Mouse (Mus musculus): ENCODE measurements around the gene Fam114a2. TPM values are rescaled to one million over a fixed set of nuclear protein-coding genes. Genes with fewer than 3 reads are reported as not detected.

Fam114a2 gene
- polyA plus RNA-seq, 1 experiment from 2014 or later: 47.9 TPM

DNA sequence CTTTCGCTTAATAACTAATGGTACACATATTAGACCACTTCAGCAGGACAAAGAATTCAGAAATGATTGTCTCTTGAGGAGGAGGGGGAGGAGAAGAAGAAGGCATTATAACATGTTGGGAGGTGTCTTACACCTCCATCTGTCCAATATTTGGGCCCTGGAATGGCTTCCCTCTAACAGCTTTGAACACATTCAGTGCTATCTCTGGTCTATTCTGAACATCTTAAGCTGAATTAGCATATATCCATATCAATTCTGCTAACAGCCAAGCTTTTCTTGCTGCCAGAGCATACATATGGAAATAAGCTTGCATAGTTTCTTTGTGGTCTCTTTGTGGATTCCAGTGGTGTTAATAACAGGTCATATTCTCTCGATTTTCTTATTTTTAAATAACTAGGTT is 22.3 kb upstream of the Fam114a2 start:
- 91% methylated on average over 2 of the region's 2 CpGs for WGBS
- Histone ChIP-seq H3K9ac (ENCODE audit: low read depth, low read length) (no peak overlapping the region), H3K4me1 (ENCODE audit: control insufficient read depth, insufficient read depth, low read length) (no peaks in the 10 kb centered on the region), H3K4me3 (ENCODE audit: low read length) (no peak overlapping the region), H3K9me3 (ENCODE audit: control insufficient read depth, low read length) (no peaks in the 10 kb centered on the region), H3K27me3 (ENCODE audit: control insufficient read depth, insufficient read depth, low read length) (no peaks in the 10 kb centered on the region), H3K36me3 (ENCODE audit: control insufficient read depth, insufficient read depth, low read length) (no peaks in the 10 kb centered on the region), H3K4me2 (replicated peaks; ENCODE audit: low read depth, low read length) (no peak overlapping the region), H3K27ac (ENCODE audit: low read depth, low read length) (no peak overlapping the region)
- ATAC-seq (ENCODE audit: low FRiP score, low TSS enrichment): no peak

DNA sequence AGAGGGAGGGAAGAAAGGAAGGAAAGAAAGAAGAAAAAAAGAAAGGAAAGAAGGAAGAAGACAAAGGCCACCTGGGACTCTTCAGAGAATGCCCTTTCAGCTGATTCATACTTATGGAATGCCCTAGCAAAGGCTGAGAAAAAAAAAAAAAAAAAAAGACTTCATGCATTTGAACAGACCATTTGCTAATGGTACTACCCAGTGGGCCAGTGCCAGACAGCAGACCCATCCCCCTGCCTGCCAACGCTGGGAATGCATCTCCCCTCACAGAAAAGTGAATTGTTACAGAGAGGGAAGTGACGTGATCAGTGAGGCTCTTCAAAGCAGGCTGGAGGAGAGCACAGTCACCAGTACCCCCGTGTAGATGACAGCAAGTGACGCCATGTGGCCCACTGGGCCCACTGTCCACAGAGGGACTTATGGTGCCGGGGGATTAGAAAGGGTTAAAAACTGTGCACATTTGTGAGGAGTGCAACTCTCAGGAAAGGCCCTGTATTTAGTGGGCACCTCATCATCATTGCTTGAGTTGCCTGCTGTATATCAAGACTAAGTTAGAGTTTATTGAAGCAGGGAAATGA is 21.5 kb upstream of the Fam114a2 start:
- 82% methylated on average over 5 of the region's 5 CpGs for WGBS
- H3K4me1 ChIP-seq (ENCODE audit: control insufficient read depth, insufficient read depth, low read length): no peaks in the 10 kb centered on the region
- H3K27me3 ChIP-seq (ENCODE audit: control insufficient read depth, insufficient read depth, low read length): no peaks in the 10 kb centered on the region
- no peak overlapping the region for H3K4me2 ChIP-seq (replicated peaks; ENCODE audit: low read depth, low read length)
- ATAC-seq (ENCODE audit: low FRiP score, low TSS enrichment): no peak
- H3K36me3 ChIP-seq (ENCODE audit: control insufficient read depth, insufficient read depth, low read length): no peaks in the 10 kb centered on the region
- H3K9me3 ChIP-seq (ENCODE audit: control insufficient read depth, low read length): no peaks in the 10 kb centered on the region
- no peak overlapping the region for H3K4me3 ChIP-seq (ENCODE audit: low read length)
- H3K9ac ChIP-seq (ENCODE audit: low read depth, low read length): no peak overlapping the region
- H3K27ac ChIP-seq (ENCODE audit: low read depth, low read length): no peak overlapping the region

DNA sequence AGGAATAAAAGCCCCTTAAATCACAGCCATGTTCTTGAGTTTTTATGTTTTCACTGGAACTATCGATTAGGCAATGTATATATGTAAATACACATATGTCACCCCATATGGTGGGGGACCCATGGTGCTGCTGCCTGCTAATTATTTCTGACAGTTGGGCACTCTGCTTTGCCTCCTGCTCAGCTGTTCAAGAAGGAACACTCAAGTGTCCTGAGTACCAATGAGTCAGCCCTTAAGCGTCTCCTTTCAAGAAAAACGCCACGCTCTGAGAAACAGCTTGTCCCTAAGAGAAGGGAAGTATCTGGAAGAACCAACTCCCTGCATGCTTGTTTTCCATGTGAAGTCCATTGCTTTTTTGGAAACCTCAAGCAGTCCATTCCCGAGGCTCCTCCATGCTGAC is 17.5 kb upstream of the Fam114a2 start:
- no peak for ATAC-seq (ENCODE audit: low FRiP score, low TSS enrichment)
- no peaks in the 10 kb centered on the region for H3K27me3 ChIP-seq (ENCODE audit: control insufficient read depth, insufficient read depth, low read length)
- no peak overlapping the region for H3K9ac ChIP-seq (ENCODE audit: low read depth, low read length)
- H3K4me2 ChIP-seq (replicated peaks; ENCODE audit: low read depth, low read length): no peak overlapping the region
- H3K36me3 ChIP-seq (ENCODE audit: control insufficient read depth, insufficient read depth, low read length): peaks cover 13% of the 10 kb centered on the region
- WGBS: 95% methylated on average over 5 of the region's 5 CpGs
- H3K4me3 ChIP-seq (ENCODE audit: low read length): no peak overlapping the region
- H3K4me1 ChIP-seq (ENCODE audit: control insufficient read depth, insufficient read depth, low read length): 0 out of 2 replicates have a peak, but pooled peaks cover 7% of the 10 kb centered on the region
- no peak overlapping the region for H3K27ac ChIP-seq (ENCODE audit: low read depth, low read length)
- H3K9me3 ChIP-seq (ENCODE audit: control insufficient read depth, low read length): no peaks in the 10 kb centered on the region

DNA sequence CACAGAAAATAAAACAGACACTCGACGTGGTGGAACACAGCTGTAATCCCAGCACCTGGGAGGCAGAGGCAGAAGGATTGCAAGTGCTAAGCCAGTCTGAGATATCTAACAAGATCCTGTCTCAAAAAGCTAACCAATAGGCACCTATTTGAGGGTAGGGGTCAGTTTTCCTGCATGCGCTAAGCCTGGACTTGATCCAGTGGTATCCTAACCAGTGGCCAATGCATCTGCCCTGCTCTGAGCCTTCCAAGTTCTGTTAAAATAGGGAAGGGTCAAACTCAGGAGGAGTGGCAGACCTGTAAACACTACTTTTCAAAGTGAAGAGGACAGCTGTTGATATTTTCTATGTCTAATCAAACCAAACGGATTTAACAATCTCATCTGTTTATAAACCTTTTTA is 13.9 kb upstream of the Fam114a2 start:
- Histone ChIP-seq H3K9ac (ENCODE audit: low read depth, low read length) (no peak overlapping the region), H3K4me2 (replicated peaks; ENCODE audit: low read depth, low read length) (no peak overlapping the region), H3K4me1 (ENCODE audit: control insufficient read depth, insufficient read depth, low read length) (0 out of 2 replicates have a peak, but pooled peaks cover 7% of the 10 kb centered on the region), H3K27me3 (ENCODE audit: control insufficient read depth, insufficient read depth, low read length) (no peaks in the 10 kb centered on the region), H3K27ac (ENCODE audit: low read depth, low read length) (no peak overlapping the region), H3K36me3 (ENCODE audit: control insufficient read depth, insufficient read depth, low read length) (peaks cover 34% of the 10 kb centered on the region), H3K4me3 (ENCODE audit: low read length) (no peak overlapping the region), H3K9me3 (ENCODE audit: control insufficient read depth, low read length) (no peaks in the 10 kb centered on the region)
- 91% methylated on average over 4 of the region's 4 CpGs for WGBS
- no peak for ATAC-seq (ENCODE audit: low FRiP score, low TSS enrichment)

DNA sequence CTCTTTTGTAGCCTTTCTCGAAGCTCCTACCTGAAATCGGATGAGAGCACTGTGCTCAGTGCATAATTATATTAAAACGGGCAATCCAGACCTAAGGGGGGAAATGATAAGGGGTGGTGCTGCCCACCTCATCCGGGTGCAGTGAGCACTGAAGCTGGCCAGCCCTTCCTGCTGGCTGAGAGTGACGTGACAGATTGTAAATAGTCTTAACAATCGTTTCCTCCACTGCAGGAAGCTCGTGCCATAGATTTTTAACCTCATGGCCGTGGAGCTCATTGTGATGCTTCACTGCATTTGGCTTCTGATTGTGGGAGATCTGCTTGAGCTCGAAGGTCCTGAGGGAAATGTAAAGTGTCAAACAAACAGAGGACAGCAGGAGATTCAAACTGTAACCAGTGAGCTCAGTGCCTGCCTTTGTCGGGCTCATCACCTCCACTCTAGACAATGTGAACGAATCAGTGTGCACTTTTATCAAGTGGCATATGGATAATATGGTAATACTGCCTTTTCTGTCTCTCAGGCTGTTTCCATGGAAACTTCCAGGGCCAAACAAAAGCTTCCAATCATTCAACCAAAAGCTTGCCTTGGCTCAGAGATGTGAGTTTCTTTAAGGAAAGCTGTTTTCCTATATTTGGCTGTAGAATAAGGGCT is 13.0 kb upstream of the Fam114a2 start:
- ATAC-seq (ENCODE audit: low FRiP score, low TSS enrichment): no peak
- WGBS: 38% methylated on average over 11 of the region's 11 CpGs
- Histone ChIP-seq H3K9ac (ENCODE audit: low read depth, low read length) (no peak overlapping the region), H3K27ac (ENCODE audit: low read depth, low read length) (peak overlapping the region; percentile 51; the same call in 1 of the 2 replicates), H3K4me2 (replicated peaks; ENCODE audit: low read depth, low read length) (no peak overlapping the region), H3K4me3 (ENCODE audit: low read length) (no peak overlapping the region), H3K9me3 (ENCODE audit: control insufficient read depth, low read length) (no peaks in the 10 kb centered on the region), H3K4me1 (ENCODE audit: control insufficient read depth, insufficient read depth, low read length) (0 out of 2 replicates have a peak, but pooled peaks cover 7% of the 10 kb centered on the region), H3K27me3 (ENCODE audit: control insufficient read depth, insufficient read depth, low read length) (no peaks in the 10 kb centered on the region), H3K36me3 (ENCODE audit: control insufficient read depth, insufficient read depth, low read length) (peaks cover 34% of the 10 kb centered on the region)

DNA sequence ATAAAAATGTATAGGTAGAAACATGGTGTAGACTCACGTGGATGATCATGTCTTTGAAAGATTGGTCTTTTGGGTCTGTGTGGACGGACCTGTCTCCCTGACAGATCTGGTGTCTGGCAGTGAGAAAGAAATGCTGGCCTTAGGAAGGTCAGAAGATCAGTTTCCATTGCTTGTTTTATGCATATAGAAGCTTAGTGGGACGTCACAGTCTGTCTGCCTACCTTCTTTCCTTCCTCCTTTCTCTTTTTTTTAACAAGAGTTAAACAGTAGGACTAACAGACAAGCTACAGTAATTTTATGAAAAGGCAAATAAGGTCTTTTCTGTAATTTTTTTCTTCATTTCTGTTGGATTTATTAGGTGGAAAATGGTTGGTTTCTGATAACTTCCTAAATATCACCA is 10.7 kb upstream of the Fam114a2 start:
- Histone ChIP-seq H3K4me3 (ENCODE audit: low read length) (no peak overlapping the region), H3K4me2 (replicated peaks; ENCODE audit: low read depth, low read length) (no peak overlapping the region), H3K36me3 (ENCODE audit: control insufficient read depth, insufficient read depth, low read length) (peaks cover 34% of the 10 kb centered on the region), H3K9ac (ENCODE audit: low read depth, low read length) (no peak overlapping the region), H3K4me1 (ENCODE audit: control insufficient read depth, insufficient read depth, low read length) (0 out of 2 replicates have a peak, but pooled peaks cover 9% of the 10 kb centered on the region), H3K27ac (ENCODE audit: low read depth, low read length) (no peak overlapping the region), H3K9me3 (ENCODE audit: control insufficient read depth, low read length) (no peaks in the 10 kb centered on the region), H3K27me3 (ENCODE audit: control insufficient read depth, insufficient read depth, low read length) (no peaks in the 10 kb centered on the region)
- no peak for ATAC-seq (ENCODE audit: low FRiP score, low TSS enrichment)
- WGBS: 84% methylated on average over 3 of the region's 3 CpGs

DNA sequence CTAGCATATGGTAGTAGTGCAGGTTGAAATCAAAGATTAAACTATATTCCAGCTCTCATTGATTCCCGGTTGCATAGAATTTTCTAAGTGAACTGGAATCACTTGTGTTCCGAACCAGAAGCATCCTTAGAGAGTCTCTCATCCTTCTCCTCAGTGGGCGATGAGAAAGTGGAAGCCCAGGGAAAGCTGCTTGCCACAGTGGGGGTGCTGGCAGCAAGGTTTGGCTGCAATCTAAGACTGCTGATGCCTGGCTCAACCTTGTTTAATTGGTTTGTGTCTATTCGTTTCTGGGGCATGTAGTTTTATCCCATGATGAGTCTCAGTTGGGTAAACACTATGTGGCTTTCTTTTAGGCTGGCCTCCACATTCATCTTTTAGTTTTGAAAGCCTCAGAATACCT is 9.1 kb upstream of the Fam114a2 start:
- 91% methylated on average over 4 of the region's 4 CpGs for WGBS
- H3K4me2 ChIP-seq (replicated peaks; ENCODE audit: low read depth, low read length): no peak overlapping the region
- no peaks in the 10 kb centered on the region for H3K27me3 ChIP-seq (ENCODE audit: control insufficient read depth, insufficient read depth, low read length)
- no peak overlapping the region for H3K27ac ChIP-seq (ENCODE audit: low read depth, low read length)
- 0 out of 2 replicates have a peak, but pooled peaks cover 9% of the 10 kb centered on the region for H3K4me1 ChIP-seq (ENCODE audit: control insufficient read depth, insufficient read depth, low read length)
- H3K9me3 ChIP-seq (ENCODE audit: control insufficient read depth, low read length): no peaks in the 10 kb centered on the region
- H3K9ac ChIP-seq (ENCODE audit: low read depth, low read length): no peak overlapping the region
- no peak overlapping the region for H3K4me3 ChIP-seq (ENCODE audit: low read length)
- H3K36me3 ChIP-seq (ENCODE audit: control insufficient read depth, insufficient read depth, low read length): peaks cover 29% of the 10 kb centered on the region
- no peak for ATAC-seq (ENCODE audit: low FRiP score, low TSS enrichment)

DNA sequence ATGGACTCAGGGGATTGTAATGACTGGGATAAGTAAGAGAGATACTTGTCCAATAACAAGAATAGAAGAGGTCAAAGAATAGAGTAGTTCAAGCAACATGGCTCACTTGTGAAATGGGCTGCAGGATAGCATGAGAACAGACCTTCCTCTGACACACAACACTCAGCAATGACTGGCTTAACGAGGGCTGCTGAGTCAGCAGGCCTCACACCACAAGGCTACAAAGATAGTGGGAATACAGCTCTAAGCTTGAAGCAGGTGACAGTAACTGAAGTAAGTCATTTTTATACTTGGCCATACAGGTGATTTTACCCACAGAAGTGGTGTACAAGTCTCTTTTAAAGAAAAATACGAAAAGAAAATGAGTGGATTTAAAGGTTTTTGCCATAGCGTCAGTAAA is 7.5 kb upstream of the Fam114a2 start:
- Histone ChIP-seq H3K9me3 (ENCODE audit: control insufficient read depth, low read length) (no peaks in the 10 kb centered on the region), H3K9ac (ENCODE audit: low read depth, low read length) (no peak overlapping the region), H3K4me2 (replicated peaks; ENCODE audit: low read depth, low read length) (no peak overlapping the region), H3K4me1 (ENCODE audit: control insufficient read depth, insufficient read depth, low read length) (0 out of 2 replicates have a peak, but pooled peaks cover 3% of the 10 kb centered on the region), H3K27ac (ENCODE audit: low read depth, low read length) (no peak overlapping the region), H3K36me3 (ENCODE audit: control insufficient read depth, insufficient read depth, low read length) (peaks cover 21% of the 10 kb centered on the region), H3K27me3 (ENCODE audit: control insufficient read depth, insufficient read depth, low read length) (no peaks in the 10 kb centered on the region), H3K4me3 (ENCODE audit: low read length) (no peak overlapping the region)
- WGBS: 76% methylated on average over 3 of the region's 3 CpGs
- no peak for ATAC-seq (ENCODE audit: low FRiP score, low TSS enrichment)

DNA sequence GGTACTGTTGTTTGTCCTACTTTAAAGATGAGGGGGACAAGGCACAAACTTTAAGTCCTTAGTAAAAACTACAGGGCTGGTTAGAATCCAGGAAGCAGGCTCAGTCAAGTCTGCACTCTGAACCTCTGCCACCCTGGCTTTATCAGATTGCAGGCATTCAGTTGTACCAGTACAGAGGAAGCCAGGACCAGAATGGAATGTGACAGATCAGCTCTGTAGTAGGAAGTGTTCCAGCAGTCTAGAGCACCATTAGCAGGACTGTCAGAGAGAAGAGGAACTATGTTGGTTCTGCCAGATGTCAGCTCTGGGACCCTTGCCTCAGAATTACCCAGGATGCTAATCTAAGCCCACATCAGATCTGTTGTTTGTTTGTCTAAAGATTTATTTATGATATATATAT is 6.2 kb upstream of the Fam114a2 start:
- H3K36me3 ChIP-seq (ENCODE audit: control insufficient read depth, insufficient read depth, low read length): peaks cover 13% of the 10 kb centered on the region
- H3K9me3 ChIP-seq (ENCODE audit: control insufficient read depth, low read length): no peaks in the 10 kb centered on the region
- H3K4me1 ChIP-seq (ENCODE audit: control insufficient read depth, insufficient read depth, low read length): 0 out of 2 replicates have a peak, but pooled peaks cover 3% of the 10 kb centered on the region
- no peak for ATAC-seq (ENCODE audit: low FRiP score, low TSS enrichment)
- H3K9ac ChIP-seq (ENCODE audit: low read depth, low read length): no peak overlapping the region
- no peaks in the 10 kb centered on the region for H3K27me3 ChIP-seq (ENCODE audit: control insufficient read depth, insufficient read depth, low read length)
- H3K27ac ChIP-seq (ENCODE audit: low read depth, low read length): no peak overlapping the region
- no peak overlapping the region for H3K4me3 ChIP-seq (ENCODE audit: low read length)
- no peak overlapping the region for H3K4me2 ChIP-seq (replicated peaks; ENCODE audit: low read depth, low read length)

All from kidney, embryonic 14.5 days (tissue).